Mouse (Mus musculus) limb, embryonic 15.5 days (tissue): ENCODE measurements around the gene Zfp64. TPM values are rescaled to one million over a fixed set of nuclear protein-coding genes. Genes with fewer than 3 reads are reported as not detected.

Source experiments
- ATAC-seq: fragments of 200-750 bp; cut with Nextera tagmentation; 2 replicates; pipeline ENCODE4 v1.8.0; 2017; ENCODE audit warnings: low read depth, moderate TSS enrichment; ENCODE audit not compliant: insufficient number of reproducible peaks, low FRiP score, low TSS enrichment
- H3K27ac ChIP-seq: fragments of 300-500 bp; sonication (generic); 2 replicates; pipeline ENCODE4 v1.5.1; 2015; ENCODE audit warnings: moderate library complexity, mild to moderate bottlenecking, inconsistent platforms
- H3K27me3 ChIP-seq: fragments of 300-500 bp; sonication (generic); 2 replicates; pipeline ENCODE4 v1.6.1; 2015; ENCODE audit warnings: inconsistent platforms
- H3K36me3 ChIP-seq: fragments of 300-500 bp; sonication (generic); 2 replicates; pipeline ENCODE4 v1.6.1; 2015; ENCODE audit warnings: inconsistent platforms
- H3K4me1 ChIP-seq: fragments of 300-500 bp; sonication (generic); 2 replicates; pipeline ENCODE4 v1.6.1; 2015; ENCODE audit warnings: inconsistent platforms
- H3K4me2 ChIP-seq: fragments of 300-500 bp; sonication (generic); 2 replicates; pipeline ENCODE4 v1.6.1; 2015; ENCODE audit warnings: mild to moderate bottlenecking, inconsistent platforms
- H3K4me3 ChIP-seq: fragments of 300-500 bp; sonication (generic); 2 replicates; pipeline ENCODE4 v1.5.1; 2015; ENCODE audit warnings: mild to moderate bottlenecking, inconsistent platforms
- H3K9ac ChIP-seq: fragments of 300-500 bp; sonication (generic); 2 replicates; pipeline ENCODE4 v1.6.1; 2015; ENCODE audit warnings: inconsistent platforms
- H3K9me3 ChIP-seq: fragments of 300-500 bp; sonication (generic); 2 replicates; pipeline ENCODE4 v1.6.1; 2016; ENCODE audit warnings: inconsistent platforms
- WGBS: fragments of 180-500 bp; shearing (Covaris S2); methylation state at CpG from one replicate; pipeline ENCODE4 v1.1.7; 2015; 5-methylcytosine and 5-hydroxymethylcytosine counted together
- polyA plus RNA-seq: library from polyadenylated mRNA; unstranded; fragments of >200 nt; fragmentation: Nextera tagmentation; extraction: Ambion mirVana; gene quantifications from 2 replicates; pipeline ENCODE4 v1.2.1, GENCODE M21; 2015

The Zfp64 gene
- polyA plus RNA-seq, 1 experiment from 2014 or later = 48.6 TPM

- no peaks in the 10 kb centered on the region for H3K9me3 ChIP-seq
- H3K4me3 ChIP-seq = no peak overlapping the region
- WGBS = 96% methylated on average over 20 of the region's 20 CpGs
- H3K4me2 ChIP-seq = no peak overlapping the region
- no peaks in the 10 kb centered on the region for H3K4me1 ChIP-seq
- no peak for ATAC-seq
- no peak overlapping the region for H3K9ac ChIP-seq
- no peak overlapping the region for H3K27ac ChIP-seq
- no peaks in the 10 kb centered on the region for H3K36me3 ChIP-seq
- H3K27me3 ChIP-seq = no peaks in the 10 kb centered on the region
Measured at GRCm38 (mm10) chr2:168970131-168970530, 14.7 kb upstream of the Zfp64 start.

- H3K27ac ChIP-seq = no peak overlapping the region
Measured at GRCm38 (mm10) chr2:168968136-168968925, 12.9 kb upstream of the Zfp64 start.

GRCm38 (mm10) chr2:168966525-168966924 lies 11.1 kb upstream of the Zfp64 start:
- H3K4me2 ChIP-seq = no peak overlapping the region

More at GRCm38 (mm10) chr2:168968136-168968925, 12.9 kb upstream of the Zfp64 start:
- no peak for ATAC-seq
- H3K9me3 ChIP-seq = no peaks in the 10 kb centered on the region
- H3K36me3 ChIP-seq = no peaks in the 10 kb centered on the region
- no peak overlapping the region for H3K4me2 ChIP-seq
- no peaks in the 10 kb centered on the region for H3K4me1 ChIP-seq
- 83% methylated on average over 12 of the region's 12 CpGs for WGBS
- no peak overlapping the region for H3K9ac ChIP-seq
- no peak overlapping the region for H3K4me3 ChIP-seq
- no peaks in the 10 kb centered on the region for H3K27me3 ChIP-seq

GRCm38 (mm10) chr2:168964849-168965248 lies 9.5 kb upstream of the Zfp64 start:
- H3K27ac ChIP-seq = no peak overlapping the region
- H3K27me3 ChIP-seq = no peaks in the 10 kb centered on the region
- no peak overlapping the region for H3K4me2 ChIP-seq
- no peak for ATAC-seq
- no peaks in the 10 kb centered on the region for H3K36me3 ChIP-seq
- H3K4me1 ChIP-seq = no peaks in the 10 kb centered on the region
- WGBS = 97% methylated on average over 5 of the region's 5 CpGs
- no peak overlapping the region for H3K4me3 ChIP-seq
- H3K9ac ChIP-seq = no peak overlapping the region
- no peaks in the 10 kb centered on the region for H3K9me3 ChIP-seq

More at GRCm38 (mm10) chr2:168966525-168966924, 11.1 kb upstream of the Zfp64 start:
- WGBS = 84% methylated on average over 6 of the region's 6 CpGs
- no peaks in the 10 kb centered on the region for H3K9me3 ChIP-seq
- H3K4me3 ChIP-seq = no peak overlapping the region
- H3K36me3 ChIP-seq = no peaks in the 10 kb centered on the region
- no peak for ATAC-seq
- no peaks in the 10 kb centered on the region for H3K27me3 ChIP-seq
- no peaks in the 10 kb centered on the region for H3K4me1 ChIP-seq
- H3K9ac ChIP-seq = no peak overlapping the region
- no peak overlapping the region for H3K27ac ChIP-seq

GRCm38 (mm10) chr2:168961729-168962666 lies 6.6 kb upstream of the Zfp64 start:
- Histone ChIP-seq H3K36me3 (no peaks in the 10 kb centered on the region), H3K9ac (no peak overlapping the region), H3K27me3 (no peaks in the 10 kb centered on the region), H3K4me1 (no peaks in the 10 kb centered on the region), H3K4me3 (no peak overlapping the region), H3K27ac (no peak overlapping the region), H3K9me3 (no peaks in the 10 kb centered on the region), H3K4me2 (no peak overlapping the region)
- WGBS = 91% methylated on average over 4 of the region's 4 CpGs
- no peak for ATAC-seq

GRCm38 (mm10) chr2:168960814-168961213 lies 5.4 kb upstream of the Zfp64 start:
- H3K9me3 ChIP-seq = no peaks in the 10 kb centered on the region
- ATAC-seq = no peak
- 82% methylated on average over 3 of the region's 3 CpGs for WGBS

GRCm38 (mm10) chr2:168959339-168959885 lies 4.0 kb upstream of the Zfp64 start:
- Histone ChIP-seq H3K9me3 (no peaks in the 10 kb centered on the region), H3K9ac (no peak overlapping the region), H3K36me3 (no peaks in the 10 kb centered on the region), H3K4me1 (peaks cover 8% of the 10 kb centered on the region), H3K27me3 (no peaks in the 10 kb centered on the region), H3K27ac (no peak overlapping the region), H3K4me3 (no peak overlapping the region), H3K4me2 (no peak overlapping the region)
- ATAC-seq = no peak
- WGBS = 81% methylated on average over 14 of the region's 14 CpGs

More at GRCm38 (mm10) chr2:168960814-168961213, 5.4 kb upstream of the Zfp64 start:
- Histone ChIP-seq H3K27me3 (no peaks in the 10 kb centered on the region), H3K27ac (no peak overlapping the region), H3K36me3 (no peaks in the 10 kb centered on the region), H3K9ac (no peak overlapping the region), H3K4me1 (peaks cover 4% of the 10 kb centered on the region; the same call in 1 of the 2 replicates), H3K4me3 (no peak overlapping the region), H3K4me2 (no peak overlapping the region)

- Histone ChIP-seq H3K27me3 (no peaks in the 10 kb centered on the region), H3K4me3 (peak overlapping the region; percentile 72), H3K9me3 (no peaks in the 10 kb centered on the region), H3K36me3 (peaks cover 13% of the 10 kb centered on the region; the same call in 1 of the 2 replicates), H3K27ac (peak overlapping the region; percentile 84), H3K4me2 (peak overlapping the region; percentile 88), H3K9ac (no peak overlapping the region), H3K4me1 (peaks cover 18% of the 10 kb centered on the region)
- 0 out of 2 replicates have a peak, but pooled peaks have one; percentile 4 for ATAC-seq
- WGBS = 59% methylated on average over 10 of the region's 10 CpGs
Measured at GRCm38 (mm10) chr2:168955850-168956346, 511 bp upstream of the Zfp64 start.

GRCm38 (mm10) chr2:168954376-168954775 lies 1.0 kb downstream of the Zfp64 start:
- ATAC-seq = no peak
- peak overlapping the region; percentile 84; the same call in 1 of the 2 replicates for H3K27ac ChIP-seq
- peaks cover 28% of the 10 kb centered on the region for H3K36me3 ChIP-seq
- peak overlapping the region; percentile 83 for H3K9ac ChIP-seq
- H3K4me3 ChIP-seq = peak overlapping the region; percentile 72
- H3K4me2 ChIP-seq = peak overlapping the region; percentile 88
- H3K4me1 ChIP-seq = peaks cover 18% of the 10 kb centered on the region
- WGBS = 5% methylated on average over 8 of the region's 8 CpGs
- H3K9me3 ChIP-seq = no peaks in the 10 kb centered on the region
- no peaks in the 10 kb centered on the region for H3K27me3 ChIP-seq

- Histone ChIP-seq H3K27ac (no peak overlapping the region), H3K27me3 (no peaks in the 10 kb centered on the region), H3K36me3 (peaks cover 79% of the 10 kb centered on the region), H3K4me3 (no peak overlapping the region), H3K4me2 (no peak overlapping the region), H3K9ac (no peak overlapping the region), H3K9me3 (no peaks in the 10 kb centered on the region), H3K4me1 (peaks cover 1% of the 10 kb centered on the region)
- 84% methylated on average over 6 of the region's 6 CpGs for WGBS
- no peak for ATAC-seq
Measured at GRCm38 (mm10) chr2:168948506-168948905, 6.9 kb downstream of the Zfp64 start.

- H3K27me3 ChIP-seq = no peaks in the 10 kb centered on the region
- 100% methylated on average over 1 of the region's 1 CpGs for WGBS
- no peak overlapping the region for H3K9ac ChIP-seq
- H3K27ac ChIP-seq = no peak overlapping the region
- no peak overlapping the region for H3K4me2 ChIP-seq
- H3K9me3 ChIP-seq = no peaks in the 10 kb centered on the region
- H3K36me3 ChIP-seq = peaks cover 85% of the 10 kb centered on the region
- no peak for ATAC-seq
- no peaks in the 10 kb centered on the region for H3K4me1 ChIP-seq
- H3K4me3 ChIP-seq = no peak overlapping the region
Measured at GRCm38 (mm10) chr2:168947663-168948062, 7.7 kb downstream of the Zfp64 start.
